Mouse (Mus musculus) brain, embryonic 18.5 days (tissue): ENCODE measurements around the gene Arvcf.

Experiments used
- DNase-seq: peaks from one replicate; pipeline ENCODE4 v3.0.0-alpha.2; 2012; ENCODE audit warnings: low read depth, low spot score

The Arvcf gene

GRCm38 (mm10) chr16:18388583-18389435, 40.8 kb downstream of the Arvcf start:
- DNase-seq = no peak

DNA sequence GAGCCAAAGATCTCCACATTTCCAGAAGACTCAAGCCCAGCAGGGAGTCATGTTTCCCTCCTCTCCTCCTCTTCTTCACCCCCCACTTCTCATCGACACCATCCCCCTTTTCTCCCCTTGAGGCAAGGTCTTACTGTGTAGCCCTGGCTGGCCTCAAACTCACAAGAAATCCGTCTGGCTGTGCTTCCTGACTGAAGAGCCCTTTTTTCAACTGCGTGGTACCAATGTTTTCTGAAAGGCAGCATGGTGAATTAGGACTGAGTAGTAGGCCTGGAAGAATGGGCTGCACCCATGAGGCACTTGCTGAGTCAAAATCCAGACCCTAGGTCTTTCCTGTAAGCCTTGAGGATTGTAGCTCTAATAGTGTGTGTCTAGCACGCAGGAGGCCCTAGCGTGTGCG, 42.4 kb downstream of the Arvcf start:
- DNase-seq = no peak

GRCm38 (mm10) chr16:18391127-18391526, 43.1 kb downstream of the Arvcf start:
- DNase-seq = no peak

- no peak for DNase-seq
These were observed 43.7 kb downstream of the Arvcf start for GRCm38 (mm10) chr16:18391728-18392127.

DNA sequence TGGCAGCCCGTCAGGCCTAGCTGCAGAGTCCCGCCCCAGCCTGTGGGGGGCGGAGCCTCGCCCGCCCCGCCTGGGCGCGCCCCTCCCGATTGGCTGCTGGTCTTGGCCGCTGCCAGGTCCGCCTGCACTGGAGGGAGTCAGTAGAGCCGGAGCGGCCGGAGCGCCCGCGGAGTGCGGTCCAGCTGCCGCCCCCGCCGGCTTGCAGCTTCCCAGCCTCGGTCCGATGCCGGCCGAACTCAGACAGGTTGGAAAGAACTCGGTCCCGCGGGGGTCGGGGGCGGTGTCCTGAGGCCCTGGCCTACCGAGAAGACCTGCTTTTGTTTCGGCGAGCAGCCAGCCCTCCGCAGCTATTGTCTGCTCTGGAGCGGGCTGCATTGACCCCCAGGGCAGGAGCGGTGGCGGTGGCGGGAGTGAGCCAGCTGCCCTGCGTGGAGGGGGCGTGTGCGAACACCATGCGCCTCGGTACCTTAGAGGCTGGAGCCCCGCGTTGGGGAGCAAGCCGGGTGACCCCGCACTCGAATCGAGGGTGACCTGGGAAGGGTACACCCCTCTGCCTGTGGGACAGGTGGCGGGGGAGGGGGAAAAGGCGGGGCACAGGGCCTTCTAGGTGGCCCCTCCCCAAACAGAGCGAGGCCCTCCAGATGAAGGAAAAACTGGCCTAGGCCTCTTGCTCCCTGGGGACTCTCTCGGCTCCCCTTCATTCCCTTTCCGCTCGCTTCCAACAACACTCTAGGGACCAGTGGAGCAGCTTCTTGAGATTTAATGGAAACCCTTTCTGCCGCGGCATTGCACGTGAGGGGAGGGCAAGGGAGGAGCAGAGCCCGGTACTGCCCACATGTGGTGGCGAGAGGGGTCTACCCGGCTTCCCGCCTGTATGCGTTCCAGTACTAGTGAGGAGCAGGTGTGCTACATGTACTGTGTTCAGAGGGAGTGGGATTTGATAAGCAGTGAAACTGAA, 44.8 kb downstream of the Arvcf start:
- DNase-seq = no peak

GRCm38 (mm10) chr16:18393595-18393994, 45.6 kb downstream of the Arvcf start:
- DNase-seq = no peak

DNA sequence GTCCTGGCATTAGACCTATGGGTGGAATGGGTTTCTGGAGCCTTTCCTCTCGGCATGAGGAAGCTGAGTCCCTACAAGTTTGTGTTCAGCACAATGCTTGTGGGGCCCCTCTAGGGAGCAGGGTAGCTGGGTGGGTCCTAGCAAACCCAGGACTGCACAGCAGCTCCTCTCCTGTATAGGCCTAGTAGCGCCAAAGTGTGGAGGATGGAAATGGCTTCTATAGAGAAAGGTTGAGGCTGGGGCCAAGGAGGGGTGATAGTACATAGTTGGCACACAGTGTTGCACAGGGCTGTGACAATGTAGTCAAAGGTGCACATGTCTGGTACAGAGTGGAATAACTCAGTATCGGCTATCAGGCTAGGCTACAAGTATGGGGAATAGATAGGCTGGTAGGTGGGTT, 46.1 kb downstream of the Arvcf start:
- DNase-seq = no peak

DNA sequence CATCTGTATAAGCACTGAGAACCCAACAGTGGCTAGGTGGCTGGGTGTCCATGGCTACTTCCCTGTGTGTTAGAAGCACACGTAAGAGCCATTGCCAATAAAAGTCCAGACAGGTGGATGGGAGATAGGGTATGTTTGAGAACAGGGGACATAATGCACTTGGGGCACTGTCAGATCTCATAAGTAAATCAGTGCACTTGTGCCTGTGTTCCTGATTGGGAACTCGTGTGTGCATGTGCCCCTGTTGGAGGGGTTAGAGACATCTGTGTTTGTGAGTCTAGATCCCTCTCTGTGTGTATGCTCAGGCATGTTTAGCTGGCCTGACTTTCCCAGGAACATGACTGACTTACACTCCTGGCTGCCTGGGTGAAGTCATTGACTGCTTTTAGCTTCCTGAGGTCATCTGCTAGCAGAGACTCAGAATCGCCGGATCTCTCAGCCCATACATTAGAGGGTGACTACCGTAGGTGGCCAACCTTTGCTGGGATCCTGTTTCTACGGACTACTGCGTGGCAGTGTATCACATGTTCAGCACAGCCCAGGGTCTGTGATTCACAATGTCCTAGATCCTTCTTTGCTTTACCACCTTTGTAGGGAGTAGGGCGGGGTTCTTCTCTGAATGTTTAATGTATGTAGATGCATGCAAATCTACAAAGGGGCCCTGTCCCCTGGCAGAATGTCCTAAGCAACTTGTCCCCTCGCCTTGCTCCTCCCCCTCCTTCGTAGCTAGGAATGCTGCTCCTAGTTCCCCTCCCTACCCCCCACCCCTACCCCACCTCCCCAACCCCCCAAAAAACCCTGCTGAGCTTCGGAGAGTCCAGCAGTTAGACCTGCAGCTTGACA, 47.0 kb downstream of the Arvcf start:
- no peak for DNase-seq

DNA sequence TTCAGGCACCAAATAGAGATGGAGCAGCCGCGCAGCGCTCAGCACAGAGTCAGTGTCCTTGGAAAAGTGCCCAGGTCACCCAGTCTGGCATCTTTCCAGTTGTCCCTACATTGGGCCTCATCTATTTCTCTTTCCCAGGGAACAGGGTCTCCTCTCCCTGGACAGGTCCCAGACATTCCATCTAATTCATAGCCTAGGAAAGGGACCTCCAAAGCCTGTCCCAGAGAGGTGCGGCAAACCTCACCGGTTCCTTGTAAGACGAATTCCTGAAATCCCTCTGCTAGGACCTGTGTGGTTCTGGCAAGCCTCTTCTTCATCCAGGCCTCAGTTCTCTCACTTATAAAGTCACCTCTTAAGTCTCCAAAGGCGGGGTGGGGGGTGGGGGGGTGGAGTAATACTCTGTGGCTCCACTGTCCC, 47.6 kb downstream of the Arvcf start:
- DNase-seq = no peak

DNA sequence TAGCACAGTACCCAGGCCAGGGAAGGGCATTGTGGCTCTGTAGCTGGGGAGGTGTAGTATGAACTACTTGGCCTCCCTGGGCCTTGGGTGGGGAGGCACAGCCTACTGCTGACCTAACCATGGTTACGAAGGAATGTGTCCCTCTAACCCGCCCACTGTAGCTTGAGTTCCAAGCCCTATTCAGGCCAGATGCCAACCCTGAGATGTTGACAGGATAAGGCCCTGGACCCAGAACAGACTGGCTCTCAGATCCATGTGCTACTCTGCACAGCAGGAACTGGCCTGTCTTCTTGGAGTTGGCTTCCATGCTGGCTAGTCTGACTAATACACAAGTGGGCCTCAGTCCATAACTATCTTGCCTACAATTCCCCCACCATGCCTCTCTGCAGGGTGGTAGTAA, 48.2 kb downstream of the Arvcf start:
- DNase-seq = no peak

DNA sequence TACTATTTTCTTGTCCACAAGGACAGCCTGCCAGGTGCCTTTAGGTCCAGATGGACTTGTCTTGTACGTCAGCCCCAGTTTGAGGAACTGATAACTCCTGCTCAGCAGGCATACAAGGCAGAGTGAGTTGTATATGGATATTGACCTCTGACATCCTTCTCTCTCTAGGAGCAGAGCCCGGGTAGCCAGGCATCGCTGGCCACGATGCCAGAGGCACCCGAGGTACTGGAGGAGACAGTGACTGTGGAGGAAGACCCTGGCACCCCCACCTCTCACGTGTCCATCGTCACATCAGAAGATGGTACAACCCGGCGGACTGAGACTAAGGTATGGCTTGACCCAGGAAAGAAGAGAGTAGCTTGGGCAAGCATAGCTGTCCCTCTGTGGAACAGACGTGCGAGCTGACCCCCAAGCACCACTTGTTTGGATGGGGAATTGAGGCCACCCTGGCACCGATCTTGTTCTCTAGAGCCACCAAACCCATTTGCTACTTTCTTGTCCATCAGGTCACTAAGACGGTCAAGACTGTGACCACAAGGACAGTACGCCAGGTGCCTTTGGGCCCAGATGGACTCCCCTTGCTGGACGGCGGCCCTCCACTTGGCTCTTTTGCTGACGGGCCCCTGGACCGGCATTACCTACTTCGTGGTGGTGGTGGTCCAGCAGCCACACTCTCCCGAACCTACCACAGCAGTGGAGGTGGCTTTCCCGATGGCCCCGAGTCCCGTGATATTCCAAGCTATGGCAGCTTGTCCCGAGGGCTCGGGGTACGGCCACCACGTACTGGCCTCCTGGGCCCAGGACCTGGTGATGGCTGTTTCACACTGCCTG, 49.0 kb downstream of the Arvcf start:
- no peak for DNase-seq

GRCm38 (mm10) chr16:18400028-18400427, 52.0 kb downstream of the Arvcf start:
- DNase-seq = no peak

GRCm38 (mm10) chr16:18400472-18401216, 52.7 kb downstream of the Arvcf start:
- DNase-seq = no peak

DNA sequence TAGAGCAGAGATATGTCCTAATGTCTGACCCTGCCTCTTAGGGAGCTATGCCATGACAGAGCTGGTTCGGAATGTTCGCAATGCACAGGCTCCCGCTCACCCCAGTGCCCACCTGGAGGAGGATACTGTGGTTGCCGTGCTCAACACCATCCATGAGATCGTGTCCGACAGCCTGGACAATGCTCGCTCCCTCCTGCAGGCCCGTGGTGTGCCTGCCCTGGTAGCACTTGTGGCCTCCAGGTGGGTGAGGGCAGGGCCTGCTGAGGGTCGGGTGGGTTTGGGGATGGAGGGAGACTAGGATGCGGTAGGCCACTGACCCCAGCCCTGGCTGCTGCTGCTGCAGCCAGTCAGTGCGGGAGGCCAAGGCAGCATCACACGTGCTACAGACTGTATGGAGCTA, 55.3 kb downstream of the Arvcf start:
- no peak for DNase-seq

- no peak for DNase-seq
These were observed 57.3 kb downstream of the Arvcf start for GRCm38 (mm10) chr16:18405091-18405854.

DNA sequence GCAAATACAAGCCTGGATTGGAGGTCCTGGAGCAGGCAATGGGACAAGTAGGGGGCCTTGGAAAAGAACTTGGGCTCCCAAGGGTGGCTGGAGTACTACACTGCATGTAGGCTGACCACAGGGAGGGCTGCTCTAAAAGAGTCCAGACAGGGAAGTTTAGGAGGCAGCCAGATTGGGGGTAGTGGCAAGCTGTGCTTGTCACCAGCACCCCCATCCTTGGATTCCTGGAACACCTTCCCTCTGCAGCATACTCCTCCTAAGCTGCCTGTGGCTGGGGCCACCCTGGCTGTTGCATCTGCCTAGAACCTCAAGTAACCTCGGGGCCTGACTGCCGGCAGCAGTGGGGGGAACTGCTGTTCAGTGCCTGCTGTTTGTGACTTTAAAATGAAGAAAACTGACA, 57.9 kb downstream of the Arvcf start:
- DNase-seq = no peak

DNA sequence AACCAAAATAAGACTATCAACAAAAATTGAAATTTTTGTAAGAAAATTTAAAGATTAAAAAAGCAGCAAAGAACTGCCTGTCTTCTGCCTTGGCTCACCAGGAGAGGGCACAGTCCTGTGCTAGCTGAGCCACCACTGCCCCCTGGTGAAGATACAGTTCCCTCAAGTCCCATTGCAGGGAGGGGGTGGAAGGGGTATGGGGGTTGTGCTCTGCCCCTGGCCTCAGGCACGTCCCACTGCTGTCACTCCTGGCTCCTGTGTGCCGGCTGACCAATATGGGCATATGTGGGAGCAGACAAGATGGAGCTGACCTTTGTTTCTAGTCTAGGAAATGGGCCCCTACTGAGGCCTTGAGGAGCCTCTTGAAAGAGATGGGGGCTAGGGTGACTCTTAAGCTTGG, 58.3 kb downstream of the Arvcf start:
- no peak for DNase-seq

GRCm38 (mm10) chr16:18407912-18408311, 59.9 kb downstream of the Arvcf start:
- no peak for DNase-seq

GRCm38 (mm10) chr16:18409776-18410175, 61.8 kb downstream of the Arvcf start:
- DNase-seq = no peak
